Mouse (Mus musculus) retina, adult 2 months (tissue): ENCODE results near the gene Wdr19.
A peak's percentile ranks its signal among the peaks of the same experiment; 100 is the strongest.

ENCODE experiments used
- DNase-seq: peaks from one replicate; pipeline ENCODE4 v3.0.0-alpha.2; 2012; ENCODE audit warnings: low read depth, low spot score

The Wdr19 gene

DNA sequence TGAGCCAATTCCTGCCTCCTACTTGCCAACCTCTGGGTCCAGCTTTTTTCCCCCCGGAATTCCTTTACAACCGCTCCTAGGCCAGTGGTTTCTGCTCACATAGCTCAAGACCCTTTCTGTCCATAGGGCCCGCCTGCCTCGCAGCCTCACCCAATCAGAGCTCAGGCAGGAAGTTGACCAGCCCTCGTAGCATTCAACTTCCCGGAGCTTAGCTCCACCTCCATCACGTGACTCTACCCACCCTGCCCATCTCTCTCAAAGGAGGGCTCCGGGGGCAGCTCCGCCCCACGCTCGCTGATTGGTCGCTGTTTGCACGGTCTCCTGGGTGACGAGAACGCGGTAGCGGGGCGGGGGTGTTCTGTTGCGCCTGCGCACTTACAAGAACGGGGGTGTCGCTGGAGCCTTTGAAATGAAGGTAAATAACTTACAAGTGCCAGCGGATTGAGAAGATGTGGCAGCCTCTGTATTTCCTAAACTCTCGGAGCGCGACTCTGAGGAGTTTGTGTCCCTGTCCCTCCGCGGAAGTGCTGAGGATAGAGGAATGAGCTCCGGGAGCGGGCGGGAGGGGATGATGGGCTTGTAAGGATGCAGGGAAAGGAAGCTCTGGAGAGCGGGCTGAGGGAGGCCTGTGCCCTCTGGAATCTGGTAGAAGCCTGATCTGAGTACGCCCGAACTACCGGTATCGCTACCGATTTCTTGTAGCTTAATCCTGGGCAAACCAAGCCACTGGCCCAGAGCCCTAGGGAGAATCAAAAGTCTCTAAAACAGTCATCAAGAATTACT, at the start of gene Wdr19:
Gene Wdr19, plus strand, starts transcription at position 351 of the 783 bp plus-strand sequence.
- peak; percentile 94 for DNase-seq

DNA sequence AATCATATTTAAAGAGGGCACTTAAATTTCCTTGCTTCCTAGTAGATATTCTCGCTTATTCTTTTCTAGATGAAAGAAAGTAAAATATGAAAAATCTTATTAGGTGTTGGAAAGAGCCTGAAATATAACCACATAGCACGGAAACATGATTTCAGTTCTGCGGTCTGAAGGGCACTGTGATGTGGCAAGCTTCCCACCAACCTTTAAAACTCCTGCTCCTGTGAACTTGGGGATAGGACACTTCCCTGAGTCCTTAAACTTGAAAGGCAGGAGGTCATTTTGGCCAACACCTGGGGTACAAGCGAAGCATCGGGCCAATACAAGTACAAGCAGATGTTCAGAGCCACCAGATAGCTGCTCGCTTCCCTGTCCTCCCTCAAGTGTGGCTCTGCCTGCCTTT, 49.8 kb upstream of the Wdr19 start:
- DNase-seq = no peak

DNA sequence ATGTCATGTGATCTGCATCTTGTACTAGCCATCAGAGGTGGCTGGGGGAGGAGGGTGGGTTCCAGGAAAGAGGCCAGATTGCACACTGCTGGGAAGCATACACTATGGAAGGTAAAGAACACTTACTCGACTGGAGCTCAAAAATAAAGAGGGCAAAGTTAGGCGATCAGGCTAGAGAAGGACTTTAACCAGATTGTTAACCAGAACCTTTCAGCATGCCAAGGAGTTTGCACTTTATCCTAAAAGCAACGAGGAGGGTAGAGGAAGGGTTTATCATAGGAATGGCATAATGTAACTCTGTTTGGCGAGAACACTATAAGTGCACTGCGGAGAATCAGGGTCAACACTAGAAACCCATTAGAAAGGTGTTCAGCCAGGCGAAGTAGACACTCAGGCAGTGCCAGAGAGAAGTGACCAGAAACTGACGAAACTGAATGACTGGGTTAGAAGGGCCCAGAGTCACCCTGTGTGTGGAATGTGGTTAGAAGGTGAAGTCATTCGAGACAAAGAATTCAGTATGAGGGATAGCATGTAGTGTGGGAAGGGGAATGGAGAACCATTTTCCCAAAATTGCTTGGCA, 49.0 kb upstream of the Wdr19 start:
- no peak for DNase-seq

DNA sequence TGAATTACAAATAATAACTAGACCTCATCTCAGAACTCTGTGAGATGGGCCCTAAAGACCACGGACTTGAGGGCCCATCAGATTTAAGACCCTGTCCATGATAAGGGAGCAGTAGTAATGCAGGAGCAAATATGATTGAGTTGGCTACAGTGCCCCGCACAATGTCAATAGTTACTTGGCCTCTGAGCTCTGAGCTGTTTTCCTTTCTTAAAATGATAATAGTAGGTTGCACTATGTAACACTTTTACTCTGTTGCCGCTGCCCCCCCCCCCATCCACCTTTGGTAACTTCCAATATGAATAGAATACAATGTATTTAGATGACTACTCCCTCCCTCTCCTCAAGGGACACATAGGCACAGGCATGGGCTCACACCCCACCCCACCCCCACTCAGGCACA, 48.2 kb upstream of the Wdr19 start:
- no peak for DNase-seq

DNA sequence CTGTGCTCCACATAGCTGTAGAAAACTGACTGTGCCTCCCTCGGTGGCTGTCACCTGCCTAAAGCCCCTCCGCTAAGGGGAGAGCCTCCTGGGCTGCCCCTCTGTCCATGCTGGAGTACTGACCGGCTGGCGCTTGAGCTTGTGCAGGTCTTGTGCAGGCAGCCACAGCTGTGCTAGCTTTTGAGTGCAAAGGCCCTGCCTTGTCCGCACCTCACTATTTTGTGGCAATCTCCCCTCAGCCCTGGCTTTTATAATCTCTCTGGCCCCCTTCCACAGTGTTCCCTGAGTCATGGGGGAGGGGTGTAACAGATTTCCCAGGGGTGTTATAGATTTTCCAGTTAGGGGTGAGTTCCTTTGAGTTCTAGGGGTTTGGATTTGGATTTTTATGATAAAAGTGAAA, 47.7 kb upstream of the Wdr19 start:
- no peak for DNase-seq

DNA sequence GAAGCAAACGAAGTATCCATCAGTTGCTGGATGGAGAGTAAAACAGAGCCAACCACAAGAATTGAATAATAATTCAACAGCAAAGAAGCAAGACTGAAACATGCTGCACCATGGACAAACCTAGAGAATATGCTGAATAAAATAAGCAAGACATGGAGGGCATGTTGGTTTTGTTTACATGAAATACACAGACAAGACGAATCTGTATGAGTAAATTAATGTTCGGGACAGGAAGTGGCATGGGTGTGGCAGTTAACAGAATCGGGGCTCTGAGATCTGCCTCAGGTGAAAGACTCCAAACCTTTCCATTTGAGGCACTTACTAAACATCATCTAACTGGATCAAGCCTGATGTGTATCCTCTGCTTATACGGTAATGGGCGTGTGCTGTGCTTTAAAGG, 45.2 kb upstream of the Wdr19 start:
- DNase-seq = no peak

DNA sequence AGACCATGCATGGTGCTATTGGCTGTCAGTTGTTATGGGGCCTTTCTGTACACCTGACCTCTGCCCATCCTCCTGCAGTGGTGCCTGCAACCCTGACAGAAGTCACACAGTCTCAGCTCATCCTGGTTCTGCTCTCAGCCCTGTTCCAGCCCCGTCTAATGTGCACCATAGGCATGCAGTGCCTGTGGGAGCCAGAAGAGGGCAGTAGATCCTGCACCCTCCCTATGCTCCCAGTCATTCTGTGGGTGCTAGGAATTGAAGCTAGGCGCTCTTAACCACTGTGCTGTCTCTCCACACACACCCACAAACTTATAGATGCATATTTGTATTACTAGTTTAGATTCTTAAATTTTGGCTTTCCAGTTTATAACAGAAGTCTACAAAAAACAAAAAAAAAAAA, 42.6 kb upstream of the Wdr19 start:
- no peak for DNase-seq

DNA sequence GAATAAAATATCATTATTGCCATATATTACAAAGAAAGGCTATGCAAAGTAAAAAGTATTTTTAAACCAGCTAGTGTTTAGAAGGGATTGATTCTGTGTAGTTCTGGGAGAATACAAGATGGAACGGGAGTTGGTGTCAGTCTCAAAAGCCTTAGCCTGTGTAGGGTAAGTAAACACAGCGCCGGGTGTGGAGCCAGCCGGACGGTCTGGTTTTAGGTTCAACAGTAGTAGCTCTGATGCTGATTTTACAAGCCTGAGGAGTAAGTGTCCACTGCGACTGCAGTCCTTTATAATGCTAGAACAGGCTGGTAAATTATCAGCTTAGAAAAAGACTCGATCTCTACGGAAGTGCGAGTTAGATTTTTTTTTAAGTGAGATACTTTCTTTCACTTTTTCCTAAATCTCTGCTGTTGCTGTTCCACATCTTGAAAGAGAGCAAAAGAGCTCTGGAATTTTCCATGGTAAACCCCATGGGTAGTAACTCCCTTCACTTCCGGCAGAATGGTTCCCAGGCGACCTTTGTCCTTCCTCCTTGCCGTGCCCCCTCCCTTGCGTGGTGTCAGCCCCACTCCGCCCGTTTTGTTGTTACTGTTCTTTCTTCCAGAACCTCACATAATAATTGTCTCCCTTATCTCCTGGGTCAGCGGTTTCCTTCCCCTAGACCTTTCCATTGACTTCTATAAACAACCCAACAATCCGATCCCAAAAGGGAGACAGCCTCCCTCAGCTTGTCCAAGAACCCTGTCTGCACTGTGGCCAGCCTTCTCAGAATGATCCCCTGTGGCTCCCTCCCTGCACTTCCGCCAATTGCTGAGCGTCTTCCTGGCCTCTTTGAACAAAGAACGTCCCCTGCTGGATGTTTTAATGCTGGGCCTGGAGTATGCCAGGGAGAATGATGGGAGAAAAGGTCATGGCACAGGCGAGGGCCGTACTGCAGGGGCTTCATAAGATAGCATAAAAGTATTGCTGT, 41.8 kb upstream of the Wdr19 start:
- DNase-seq = no peak

DNA sequence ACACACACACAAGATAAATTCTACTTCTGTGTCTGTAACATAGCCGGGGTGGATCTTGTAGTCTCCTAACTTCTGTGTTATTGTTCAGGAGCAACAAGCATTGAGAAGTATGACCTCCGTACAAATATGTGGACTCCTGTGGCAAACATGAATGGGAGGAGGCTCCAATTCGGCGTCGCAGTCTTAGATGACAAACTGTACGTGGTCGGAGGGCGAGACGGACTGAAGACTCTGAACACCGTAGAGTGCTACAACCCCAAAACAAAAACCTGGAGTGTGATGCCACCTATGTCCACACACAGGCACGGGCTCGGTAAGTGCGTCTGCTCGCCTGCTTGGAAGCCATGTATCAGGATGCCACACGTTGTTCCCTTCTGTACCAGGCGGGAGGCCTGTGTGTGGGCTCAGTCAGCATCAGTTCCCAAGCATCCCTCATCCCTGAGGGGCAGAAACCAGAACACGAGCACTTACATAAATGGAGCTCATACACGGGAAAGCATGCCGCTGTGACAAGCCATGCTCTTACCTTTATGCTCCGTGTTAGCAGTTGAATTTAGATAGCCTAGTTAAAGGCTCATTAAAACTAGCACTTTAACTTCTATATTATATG, 40.7 kb upstream of the Wdr19 start:
- no peak for DNase-seq

DNA sequence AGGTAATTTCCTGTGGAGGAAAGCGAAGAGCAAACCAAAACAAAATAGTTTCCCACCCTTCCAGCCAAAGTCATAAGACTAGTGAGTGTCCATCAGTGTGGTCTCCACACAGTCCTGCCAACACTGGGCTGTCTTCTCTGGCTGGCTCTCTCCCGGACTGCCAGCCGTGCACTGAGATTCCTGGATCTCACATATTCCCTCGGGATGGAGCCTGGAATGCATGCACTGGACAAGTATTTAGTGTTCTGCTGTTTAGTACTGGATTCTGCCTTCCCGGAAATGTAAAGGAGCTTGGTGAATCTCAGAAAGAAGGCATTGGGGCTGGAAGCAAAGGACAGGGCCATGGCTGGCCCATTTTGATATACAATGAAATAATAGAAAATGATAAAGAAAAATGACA, 36.5 kb upstream of the Wdr19 start:
- no peak for DNase-seq

DNA sequence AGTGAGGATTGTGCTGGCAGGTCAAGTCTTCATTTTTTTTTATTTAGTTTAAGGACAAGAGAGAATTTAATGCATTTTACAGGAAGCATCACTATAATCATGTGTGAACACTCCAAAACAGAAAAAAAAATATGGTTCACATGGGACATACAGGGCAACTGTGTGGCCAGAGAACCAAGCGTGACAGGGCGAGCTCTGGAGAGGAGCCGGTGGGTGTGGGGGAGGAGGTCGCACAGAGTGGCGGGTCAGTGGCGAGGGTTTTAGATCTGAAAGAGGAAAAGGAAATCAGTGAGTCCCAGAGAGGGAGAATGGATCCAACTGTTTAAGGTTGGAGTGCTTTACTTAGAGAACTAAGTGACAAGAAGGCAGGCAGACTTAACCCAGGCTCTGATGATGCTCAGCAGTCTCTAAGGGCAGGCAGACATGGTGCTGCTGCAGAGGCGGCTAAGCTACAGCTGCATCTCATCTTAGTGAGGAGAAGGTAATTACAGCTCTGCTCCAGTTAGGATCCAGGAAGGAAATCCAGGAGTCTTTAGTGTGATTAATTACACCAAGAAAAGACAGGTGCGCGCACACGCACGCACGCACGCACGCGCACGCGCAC, 35.9 kb upstream of the Wdr19 start:
- DNase-seq = no peak

DNA sequence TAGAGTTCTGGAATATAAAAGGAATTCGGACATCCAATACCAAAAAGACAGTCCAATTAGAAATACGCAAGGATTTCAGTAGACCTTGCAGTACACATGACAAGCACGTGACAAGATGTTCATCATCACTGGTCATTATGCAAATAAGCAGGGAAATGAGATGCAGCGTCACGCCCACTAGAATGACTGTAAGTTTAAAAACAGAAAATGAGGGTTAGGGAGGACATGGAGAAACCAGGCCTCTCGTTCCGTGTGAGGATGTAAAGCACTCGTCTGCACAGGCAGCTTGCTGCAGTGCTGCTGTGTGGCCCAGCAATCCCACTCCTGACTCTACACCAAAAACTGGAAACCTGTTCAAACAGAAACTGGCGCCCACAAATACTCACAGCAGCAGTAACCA, 29.3 kb upstream of the Wdr19 start:
- DNase-seq = no peak

DNA sequence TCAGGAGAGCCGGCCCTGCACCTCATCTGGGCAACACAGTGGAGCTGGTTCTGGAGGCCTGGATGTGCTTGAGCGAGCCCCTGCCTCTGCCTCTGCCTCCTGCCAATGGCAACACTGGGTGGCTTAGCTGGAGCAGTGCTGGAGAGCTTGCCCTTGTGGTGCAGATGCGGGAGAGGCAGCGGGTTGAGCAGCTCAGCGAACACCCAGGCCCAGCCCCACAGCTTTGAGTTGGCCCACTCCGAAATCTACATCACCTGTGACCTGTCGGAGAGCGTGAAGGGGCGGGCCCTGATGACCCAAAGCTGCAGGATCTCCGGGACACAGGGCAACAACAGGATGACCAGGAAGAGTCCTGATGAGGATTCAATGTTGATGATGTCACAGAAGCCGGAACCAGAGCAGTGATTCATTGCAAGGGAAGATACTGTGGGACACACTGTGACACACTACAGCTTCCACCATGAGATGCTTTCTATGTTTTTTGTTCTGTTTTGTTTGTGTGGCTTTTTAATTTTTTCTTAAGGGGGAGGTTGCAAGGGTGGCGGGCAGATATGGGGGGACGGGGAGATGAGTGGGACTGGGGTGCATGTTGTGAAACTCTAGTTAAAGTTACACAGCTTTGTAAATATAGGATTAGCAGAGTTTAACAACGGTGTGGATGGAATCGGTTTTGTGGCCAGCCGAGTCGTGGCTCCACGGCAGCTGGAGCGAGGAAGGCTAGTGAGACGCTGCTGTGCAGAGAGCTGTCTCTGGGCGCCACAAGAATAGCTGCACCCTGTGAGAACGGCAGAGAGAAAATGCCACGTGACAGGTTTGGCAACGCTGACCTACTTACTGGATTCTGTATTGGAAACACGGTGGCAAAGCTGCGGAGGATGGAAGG, 24.2 kb upstream of the Wdr19 start:
- peak; percentile 45 for DNase-seq

DNA sequence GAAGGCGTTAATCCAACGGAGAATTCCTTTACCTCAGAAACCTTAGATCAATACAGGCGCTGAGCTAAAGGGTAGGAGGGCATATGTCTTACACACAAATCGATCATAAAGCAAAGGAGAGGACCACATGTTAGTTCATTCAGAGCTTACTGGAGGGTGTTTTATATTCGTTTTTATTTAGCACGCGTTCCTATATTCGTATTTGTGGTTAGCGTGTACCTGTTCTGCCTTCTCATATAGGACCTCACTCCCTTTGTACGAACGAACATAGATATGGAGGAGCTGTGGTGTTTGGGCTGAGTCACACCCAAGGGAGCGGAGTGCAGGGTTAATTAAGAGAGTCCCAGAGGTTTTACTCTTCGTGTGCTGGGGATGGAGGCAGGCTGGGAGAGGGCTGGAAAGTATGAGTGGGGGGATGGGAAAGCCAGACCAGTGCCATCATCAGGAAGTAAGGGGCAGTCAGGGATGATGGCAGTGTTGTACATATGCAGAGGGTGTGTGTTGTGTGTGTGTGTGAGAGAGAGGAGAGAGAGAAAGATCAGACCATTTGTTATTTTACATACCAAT, 23.5 kb upstream of the Wdr19 start:
- DNase-seq = no peak

DNA sequence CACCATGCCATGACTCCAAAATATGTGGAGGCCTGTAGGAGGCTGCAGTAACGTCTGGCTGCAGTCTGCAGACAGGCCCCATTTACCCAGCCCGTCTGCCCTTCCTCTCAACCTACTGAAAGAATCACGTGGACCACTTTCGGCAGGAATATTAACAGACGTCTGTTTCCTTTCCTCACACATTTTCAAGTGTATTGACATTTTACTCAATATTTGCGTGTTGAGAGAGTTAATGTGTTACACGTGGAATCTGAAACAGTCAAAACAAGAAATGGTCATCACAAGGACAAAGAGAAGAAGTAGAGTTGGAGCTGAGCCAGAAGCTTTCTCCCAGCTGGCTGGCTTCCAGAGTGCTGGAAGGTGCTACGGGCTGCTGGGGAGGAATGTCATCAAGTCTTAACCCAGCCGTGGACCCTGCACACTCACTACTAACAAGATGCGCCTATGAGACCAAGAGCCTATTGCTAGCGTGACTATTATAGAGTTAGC, 22.4 kb upstream of the Wdr19 start:
- DNase-seq = no peak

DNA sequence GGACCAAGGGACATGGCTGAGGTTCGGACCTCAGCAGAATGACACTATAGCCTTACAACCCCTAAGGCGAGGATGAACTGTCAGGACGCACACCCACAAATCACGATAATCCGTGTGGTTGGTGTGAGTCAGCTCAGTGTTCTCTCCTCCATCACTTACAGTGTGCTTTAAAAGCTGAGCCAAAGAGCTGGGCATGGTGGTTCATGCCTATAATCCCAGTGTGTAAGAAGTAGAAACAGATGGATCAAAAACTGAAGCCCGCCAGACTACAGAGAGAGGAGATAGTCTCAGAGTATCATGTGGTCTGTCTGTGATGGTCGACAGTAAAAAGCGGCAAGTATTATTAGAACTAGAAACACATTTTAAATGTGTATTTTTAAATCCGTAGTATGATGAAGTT, 21.0 kb upstream of the Wdr19 start:
- DNase-seq = no peak

DNA sequence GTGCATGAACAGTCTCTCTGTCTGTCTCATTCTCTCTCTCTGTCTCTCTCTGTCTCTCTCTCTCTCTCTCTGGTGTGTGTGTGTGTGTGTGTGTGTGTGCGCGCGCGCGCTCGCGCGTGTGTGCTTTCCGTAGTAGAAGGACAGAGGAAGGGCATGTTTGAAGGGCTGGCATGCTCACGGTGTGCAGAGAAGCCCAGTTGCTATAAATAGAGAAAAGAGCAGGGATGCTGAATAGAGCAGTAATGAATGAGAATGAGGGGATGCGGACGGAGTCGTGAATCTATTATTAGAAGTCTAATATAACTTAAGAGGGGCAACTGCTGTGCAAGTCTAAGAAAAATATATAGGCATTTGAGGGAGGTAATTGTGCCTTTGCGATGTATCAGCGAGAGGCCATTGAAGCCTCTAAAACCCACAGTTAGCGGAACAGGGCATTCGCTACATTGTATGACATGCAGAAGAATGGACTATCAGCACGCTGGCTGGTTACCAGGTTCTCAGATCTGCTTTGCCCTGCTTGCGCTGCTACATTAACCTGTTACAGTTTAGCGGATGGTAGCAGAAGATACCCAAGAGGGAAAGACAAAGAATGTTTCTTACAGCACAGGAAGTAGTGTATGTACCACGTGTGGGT, 18.2 kb upstream of the Wdr19 start:
- DNase-seq = no peak

DNA sequence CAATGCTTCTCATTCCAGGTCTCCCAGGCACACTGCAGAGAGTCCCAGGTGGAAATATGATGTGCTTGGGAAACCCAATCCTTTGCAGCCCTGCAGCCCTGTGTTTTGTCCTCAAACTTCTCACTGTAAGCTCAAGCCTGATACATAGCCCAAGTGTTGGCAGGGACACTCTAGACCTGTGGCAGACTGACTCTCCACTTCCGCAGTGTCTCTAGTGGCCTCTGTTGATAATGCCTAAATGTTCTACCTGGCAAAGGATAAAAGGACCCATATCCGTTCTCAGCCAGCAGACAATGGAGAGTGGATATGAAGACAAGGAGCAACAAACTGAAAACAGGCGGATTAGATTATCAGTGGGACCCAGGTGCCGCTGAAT, 17.7 kb upstream of the Wdr19 start:
- no peak for DNase-seq

DNA sequence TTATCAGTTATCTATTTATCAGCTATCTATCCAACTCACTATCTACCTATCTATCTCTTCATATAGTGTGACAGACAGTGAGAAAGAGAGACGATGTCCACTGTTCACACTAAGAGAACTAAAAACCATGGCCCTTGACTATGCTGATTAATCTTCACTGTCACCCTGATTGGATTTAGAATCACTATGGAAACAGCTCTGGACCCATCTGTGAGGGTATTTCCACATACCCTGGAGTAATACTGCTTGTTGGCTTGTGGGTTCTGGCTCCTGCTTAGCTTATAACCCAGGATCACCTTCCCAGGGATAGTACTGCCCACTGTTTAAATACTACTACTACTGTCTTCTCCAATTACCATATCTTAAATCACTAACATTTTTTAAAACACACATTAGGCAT, 17.2 kb upstream of the Wdr19 start:
- DNase-seq = no peak

DNA sequence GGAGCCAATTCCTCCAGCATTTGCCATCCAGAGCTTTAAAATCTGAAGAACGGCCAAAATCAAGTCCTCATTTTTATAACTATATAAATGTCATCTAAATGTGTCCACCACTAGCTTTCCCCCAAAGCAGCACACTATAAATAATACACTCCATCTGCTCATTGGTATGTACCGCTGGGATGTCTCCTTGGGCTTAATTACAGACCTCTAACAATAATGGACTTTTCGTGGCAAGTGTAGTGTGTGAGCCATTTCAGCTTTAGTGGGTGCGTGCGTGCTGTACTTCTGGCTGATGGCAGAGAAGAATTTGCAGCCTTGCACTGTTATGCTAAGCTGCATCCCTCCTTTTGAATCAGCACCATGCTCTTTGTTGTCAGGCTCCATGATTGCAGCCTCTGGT, 7.9 kb upstream of the Wdr19 start:
- no peak for DNase-seq
